Mouse (Mus musculus) embryo, embryonic 10 days (tissue): ENCODE results near the gene Slco2a1.

Experiments used
- DNase-seq: peaks from one replicate; pipeline ENCODE4 v3.0.0-alpha.2; 2015; ENCODE audit warnings: low spot score

Slco2a1 gene

GRCm38 (mm10) chr9:102985111-102985510, 3.4 kb upstream of the Slco2a1 start:
- no peak for DNase-seq

- DNase-seq, result peak; percentile 57
These were observed 2.6 kb upstream of the Slco2a1 start for GRCm38 (mm10) chr9:102985939-102986338.

GRCm38 (mm10) chr9:102990306-102991133, 2.0 kb downstream of the Slco2a1 start:
- DNase-seq, result peak; percentile 43

- DNase-seq, result no peak
These were observed 2.6 kb downstream of the Slco2a1 start for GRCm38 (mm10) chr9:102991134-102991406.

GRCm38 (mm10) chr9:102992877-102993276, 4.4 kb downstream of the Slco2a1 start:
- peak; percentile 65 for DNase-seq

GRCm38 (mm10) chr9:102993764-102994163, 5.3 kb downstream of the Slco2a1 start:
- no peak for DNase-seq

- no peak for DNase-seq
These were observed 7.5 kb downstream of the Slco2a1 start for GRCm38 (mm10) chr9:102995800-102996635.

- no peak for DNase-seq
These were observed 11.9 kb downstream of the Slco2a1 start for GRCm38 (mm10) chr9:103000384-103000783.

- DNase-seq, result no peak
These were observed 15.8 kb downstream of the Slco2a1 start for GRCm38 (mm10) chr9:103004343-103004742.

GRCm38 (mm10) chr9:103007699-103008078, 19.2 kb downstream of the Slco2a1 start:
- peak; percentile 58 for DNase-seq

- DNase-seq, result peak; percentile 19
These were observed 19.8 kb downstream of the Slco2a1 start for GRCm38 (mm10) chr9:103008079-103008855.

GRCm38 (mm10) chr9:103010161-103010560, 21.6 kb downstream of the Slco2a1 start:
- no peak for DNase-seq

GRCm38 (mm10) chr9:103013366-103013765, 24.9 kb downstream of the Slco2a1 start:
- peak; percentile 83 for DNase-seq

- DNase-seq, result no peak
These were observed 26.2 kb downstream of the Slco2a1 start for GRCm38 (mm10) chr9:103014686-103015085.

GRCm38 (mm10) chr9:103024116-103024515, 35.6 kb downstream of the Slco2a1 start:
- DNase-seq, result no peak

- DNase-seq, result no peak
These were observed 38.8 kb downstream of the Slco2a1 start for GRCm38 (mm10) chr9:103027150-103027889.

GRCm38 (mm10) chr9:103029012-103029411, 40.5 kb downstream of the Slco2a1 start:
- no peak for DNase-seq

GRCm38 (mm10) chr9:103030041-103030440, 41.5 kb downstream of the Slco2a1 start:
- DNase-seq, result no peak

- no peak for DNase-seq
These were observed 42.7 kb downstream of the Slco2a1 start for GRCm38 (mm10) chr9:103031211-103031610.

- DNase-seq, result no peak
These were observed 43.7 kb downstream of the Slco2a1 start for GRCm38 (mm10) chr9:103032193-103032592.

GRCm38 (mm10) chr9:103033381-103033780, 44.9 kb downstream of the Slco2a1 start:
- DNase-seq, result no peak

GRCm38 (mm10) chr9:103036971-103037391, 48.5 kb downstream of the Slco2a1 start:
- no peak for DNase-seq
